Comparison of ENCODE assay signal across 8 mouse cellular contexts in genomic region chr5:124901675-124902074, GRCm38 (mm10). TPM values are rescaled to one million over a fixed set of nuclear protein-coding genes. Genes with fewer than 3 reads are reported as not detected.
DNase-seq lines count a peak whose midpoint lies in the region; ATAC-seq and TF ChIP-seq lines count a peak whose summit lies in the region.

No protein-coding gene starts in this region.

- no peak for ATAC-seq in hindbrain, embryonic 14.5 days (ENCODE audit: low FRiP score)
- no peak for ATAC-seq in hindbrain, embryonic 11.5 days (ENCODE audit: low FRiP score)
- no peak for ATAC-seq in liver, embryonic 11.5 days (replicated peaks; ENCODE audit: low FRiP score)

- H3K9ac ChIP-seq in hindbrain, embryonic 14.5 days: no peak overlapping the region
- H3K9ac ChIP-seq in hindbrain, embryonic 11.5 days (ENCODE audit: low read depth, low read length): no peak overlapping the region
- no peak overlapping the region for H3K9ac ChIP-seq in liver, embryonic 11.5 days (ENCODE audit: low read depth, low read length)

- no peaks in the 10 kb centered on the region for H3K9me3 ChIP-seq in hindbrain, embryonic 14.5 days (ENCODE audit: control insufficient read depth, low read length)
- no peaks in the 10 kb centered on the region for H3K9me3 ChIP-seq in hindbrain, embryonic 11.5 days (ENCODE audit: control insufficient read depth, low read length)
- no peaks in the 10 kb centered on the region for H3K9me3 ChIP-seq in liver, embryonic 11.5 days (ENCODE audit: control insufficient read depth, low read length)

- no peak overlapping the region for H3K4me3 ChIP-seq in hindbrain, embryonic 14.5 days (replicated peaks; ENCODE audit: low read length)
- no peak overlapping the region for H3K4me3 ChIP-seq in hindbrain, embryonic 11.5 days (ENCODE audit: low read depth, low read length)
- H3K4me3 ChIP-seq in cerebellum, adult 2 months (replicated peaks; ENCODE audit: insufficient read depth, low read depth, low read length): no peak overlapping the region
- H3K4me3 ChIP-seq in liver, embryonic 11.5 days (ENCODE audit: low read depth, low read length): no peak overlapping the region

- no peak for TF ChIP-seq CTCF in cerebellum, adult 2 months (IDR thresholded peaks at IDR 0.05; ENCODE audit: borderline replicate concordance, insufficient read depth, low read depth, low read length)

- 75% methylated on average over 6 of the region's 6 CpGs for WGBS in hindbrain, embryonic 14.5 days
- WGBS in hindbrain, embryonic 11.5 days: 87% methylated on average over 6 of the region's 6 CpGs
- 9% methylated on average over 6 of the region's 6 CpGs for WGBS in cerebellum, adult 2 months
- WGBS in liver, embryonic 11.5 days: 85% methylated on average over 6 of the region's 6 CpGs

- intact Hi-C loops in left cerebral cortex, postnatal 25 days (cut with DNase I): loop anchor here (5.0 to 10.0 kb wide), 3 partner anchors 206 to 466 kb away; no protein-coding TSS in a partner anchor

- TF ChIP-seq POLR2A in cerebellum, adult 2 months (IDR thresholded peaks at IDR 0.05; ENCODE audit: borderline replicate concordance, insufficient read depth, low read length): no peak

- H3K4me2 ChIP-seq in hindbrain, embryonic 14.5 days (replicated peaks): no peak overlapping the region
- no peak overlapping the region for H3K4me2 ChIP-seq in hindbrain, embryonic 11.5 days (replicated peaks; ENCODE audit: low read depth, low read length)
- H3K4me2 ChIP-seq in liver, embryonic 11.5 days: no peak overlapping the region

- DNase-seq in hindbrain, embryonic 14.5 days (ENCODE audit: low spot score): peak; percentile 53
- no peak for DNase-seq in hindbrain, embryonic 11.5 days (ENCODE audit: low spot score)
- DNase-seq in cerebellum, adult 2 months: peak; percentile 83
- DNase-seq in frontal cortex, postnatal 36 days (ENCODE audit: low spot score in 2 of 2): peak; percentile 70 to 75
- peak; percentile 37 to 79 for DNase-seq in left cerebral cortex, postnatal 25 days (ENCODE audit: low spot score in 2 of 2)
- DNase-seq in retina, embryonic 14.5 days (ENCODE audit: low spot score): no peak
- no peak for DNase-seq in liver, embryonic 11.5 days (ENCODE audit: low spot score)
- no peak for DNase-seq in gastrocnemius, postnatal 4 days (ENCODE audit: low spot score in 2 of 2)

- H3K36me3 ChIP-seq in hindbrain, embryonic 14.5 days (replicated peaks; ENCODE audit: control insufficient read depth, insufficient read depth): no peaks in the 10 kb centered on the region
- no peaks in the 10 kb centered on the region for H3K36me3 ChIP-seq in hindbrain, embryonic 11.5 days (ENCODE audit: control insufficient read depth, insufficient read depth, low read length)
- no peaks in the 10 kb centered on the region for H3K36me3 ChIP-seq in liver, embryonic 11.5 days (ENCODE audit: control insufficient read depth, insufficient read depth, low read length)

- 0 out of 2 replicates have a peak overlapping the region, but pooled peaks have one; percentile 1 for H3K27ac ChIP-seq in hindbrain, embryonic 14.5 days
- H3K27ac ChIP-seq in hindbrain, embryonic 11.5 days (ENCODE audit: low read depth, low read length): no peak overlapping the region
- H3K27ac ChIP-seq in cerebellum, adult 2 months (ENCODE audit: insufficient read depth, low read length): no peak overlapping the region
- no peak overlapping the region for H3K27ac ChIP-seq in liver, embryonic 11.5 days (ENCODE audit: low read depth, low read length)

- H3K27me3 ChIP-seq in hindbrain, embryonic 14.5 days (ENCODE audit: control insufficient read depth, insufficient read depth, low read length): no peaks in the 10 kb centered on the region
- H3K27me3 ChIP-seq in hindbrain, embryonic 11.5 days (ENCODE audit: control insufficient read depth, insufficient read depth, low read length): no peaks in the 10 kb centered on the region
- no peaks in the 10 kb centered on the region for H3K27me3 ChIP-seq in cerebellum, adult 2 months (ENCODE audit: control insufficient read depth, insufficient read depth, low read length)
- no peaks in the 10 kb centered on the region for H3K27me3 ChIP-seq in liver, embryonic 11.5 days (replicated peaks; ENCODE audit: control insufficient read depth, insufficient read depth, low read length)

- no peaks in the 10 kb centered on the region; the same call in 1 of the 2 replicates for H3K4me1 ChIP-seq in hindbrain, embryonic 14.5 days (replicated peaks; ENCODE audit: control insufficient read depth, insufficient read depth, low read length)
- H3K4me1 ChIP-seq in hindbrain, embryonic 11.5 days (replicated peaks; ENCODE audit: control insufficient read depth, insufficient read depth, low read length): no peaks in the 10 kb centered on the region
- H3K4me1 ChIP-seq in cerebellum, adult 2 months (ENCODE audit: control insufficient read depth, insufficient read depth, low read length): peaks cover 12% of the 10 kb centered on the region
- peaks cover 4% of the 10 kb centered on the region; the same call in 1 of the 2 replicates for H3K4me1 ChIP-seq in liver, embryonic 11.5 days (replicated peaks; ENCODE audit: control insufficient read depth, insufficient read depth, low read length)

RNA-seq across cellular contexts. Expression of gene Zfp664, which starts 39.2 kb away (rescaled TPM):
- polyA plus RNA-seq in hindbrain, embryonic 14.5 days (2014; fragmentation: Nextera tagmentation; extraction: Ambion mirVana): 76.3 and 76.8 TPM in 2 replicates
- polyA plus RNA-seq in hindbrain, embryonic 11.5 days (2014; fragmentation: Nextera tagmentation; extraction: Ambion mirVana): 150 and 168 TPM in 2 replicates
- polyA plus RNA-seq in cerebellum, adult 2 months (2012; rRNA removed): 67.2 and 72.9 TPM in 2 replicates
- total RNA-seq in left cerebral cortex, postnatal 25 days (2021): 10 to 100 TPM; 65.8 to 70.9 TPM
- polyA plus RNA-seq in liver, embryonic 11.5 days (2014; fragmentation: Nextera tagmentation; extraction: Ambion mirVana): 35.6 and 42.3 TPM in 2 replicates
- total RNA-seq in gastrocnemius, postnatal 4 days (2021): 10 to 100 TPM; 35.5 to 35.6 TPM

RNA-seq across cellular contexts. Expression of gene Ccdc92, which starts 39.5 kb away (rescaled TPM):
- 39.4 and 45.2 TPM in 2 replicates for polyA plus RNA-seq in hindbrain, embryonic 14.5 days (2014; fragmentation: Nextera tagmentation; extraction: Ambion mirVana)
- 14.7 and 21.1 TPM in 2 replicates for polyA plus RNA-seq in hindbrain, embryonic 11.5 days (2014; fragmentation: Nextera tagmentation; extraction: Ambion mirVana)
- 183 and 200 TPM in 2 replicates for polyA plus RNA-seq in cerebellum, adult 2 months (2012; rRNA removed)
- 10 to 100 TPM; 72.2 to 73.5 TPM for total RNA-seq in left cerebral cortex, postnatal 25 days (2021)
- 4.1 and 4.4 TPM in 2 replicates for polyA plus RNA-seq in liver, embryonic 11.5 days (2014; fragmentation: Nextera tagmentation; extraction: Ambion mirVana)
- total RNA-seq in gastrocnemius, postnatal 4 days (2021): under 1 TPM; 0.49 to 0.60 TPM

Comparison
In these comparisons a context has a peak if more than half of its experiments do, and no peak if none do; other contexts are left out.
1. DNase-seq: peak in hindbrain, embryonic 14.5 days (single experiment), cerebellum, adult 2 months (2 of 2), frontal cortex, postnatal 36 days (2 of 2) and left cerebral cortex, postnatal 25 days (2 of 2); none in hindbrain, embryonic 11.5 days (single experiment), retina, embryonic 14.5 days (single experiment), liver, embryonic 11.5 days (single experiment) and gastrocnemius, postnatal 4 days (0 of 2).